Mouse (Mus musculus) adipose tissue, adult 10 weeks (tissue): Measurements from ENCODE around the gene C1qtnf5. TPM values are rescaled to one million over a fixed set of nuclear protein-coding genes. Genes with fewer than 3 reads are reported as not detected.

Experiments
- polyA plus RNA-seq: library from polyadenylated mRNA; stranded (reverse); fragments of 350-450 nt; fragmentation: Illumina TruSeq; extraction: RNeasy Lipid Tissue Mini Kit (QIAGEN cat#74804); gene quantifications from one replicate; pipeline ENCODE4 v1.2.3, GENCODE M21; 2014; ENCODE audit warnings: low read depth, low replicate concordance

The C1qtnf5 gene
- polyA plus RNA-seq, result 22.6 TPM

DNA sequence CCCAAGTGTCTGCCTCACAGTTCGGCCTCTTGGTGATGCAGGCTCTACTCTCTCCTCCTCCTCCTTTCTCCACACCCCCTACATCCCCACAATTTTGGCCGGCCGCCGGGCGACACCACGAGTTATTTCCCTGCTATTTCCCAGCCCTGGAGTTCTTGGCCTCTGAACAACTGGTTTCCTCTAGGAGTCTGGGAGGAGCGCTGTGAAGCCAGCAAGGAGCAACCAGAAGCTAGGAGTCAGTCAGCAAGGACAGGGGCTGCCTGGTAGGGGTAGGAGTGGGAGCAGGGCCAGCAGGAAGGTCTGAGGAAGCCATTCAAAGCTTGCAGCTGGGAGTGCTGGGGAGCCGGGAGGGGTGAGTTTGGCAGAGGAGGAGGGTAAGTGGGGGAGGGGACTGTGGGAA, at the start of gene C1qtnf5:
Gene C1qtnf5, plus strand, starts transcription at position 136 of the 400 bp plus-strand sequence.

DNA sequence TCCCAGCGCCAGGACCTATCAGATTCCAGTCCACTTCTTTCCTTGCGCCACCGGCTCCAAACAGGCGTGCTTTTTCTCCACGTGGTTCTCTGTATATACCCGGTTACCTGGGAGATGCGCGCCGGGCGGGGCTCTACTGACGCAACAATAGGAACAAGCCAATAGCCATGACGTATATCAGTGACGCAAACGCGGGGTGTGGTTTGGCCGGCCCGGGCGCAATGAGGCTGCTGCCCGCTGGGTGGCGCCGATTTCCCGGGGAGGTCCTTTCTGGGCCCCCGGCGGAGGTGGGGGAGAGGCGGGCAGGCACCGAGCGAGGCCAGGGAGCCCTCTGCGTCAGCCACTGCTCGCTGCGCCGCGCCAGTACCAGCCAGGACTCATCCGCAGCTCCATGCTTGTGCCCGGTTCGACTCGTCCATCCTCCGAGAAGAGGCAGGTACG, 40.2 kb upstream of the C1qtnf5 start, which contains the start of gene Usp2:
Gene Usp2, plus strand, starts transcription at position 237 of the 441 bp plus-strand sequence.

DNA sequence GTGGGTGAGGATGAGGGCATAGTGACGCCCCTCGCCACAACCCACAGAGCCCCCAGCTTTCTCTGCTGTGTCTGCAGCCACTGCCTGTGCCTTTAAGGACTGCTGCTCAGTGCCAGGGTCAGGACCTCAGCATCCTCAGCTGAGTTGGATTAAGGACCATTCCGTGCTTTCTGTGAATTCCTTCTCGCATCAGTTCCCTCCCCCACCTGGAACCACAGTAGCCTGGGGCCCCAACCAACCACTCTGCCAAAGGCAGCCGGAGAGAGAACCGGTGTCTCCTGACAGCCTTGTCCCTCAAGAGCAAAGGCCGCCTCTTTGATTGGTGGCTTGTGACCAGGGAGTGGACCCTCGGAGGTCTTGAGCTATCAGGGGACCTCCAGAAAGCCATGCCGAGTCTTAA, 5.6 kb upstream of the C1qtnf5 start, which contains the start of gene Mfrp:
Gene Mfrp, plus strand, starts transcription at position 240 of the 400 bp plus-strand sequence.

DNA sequence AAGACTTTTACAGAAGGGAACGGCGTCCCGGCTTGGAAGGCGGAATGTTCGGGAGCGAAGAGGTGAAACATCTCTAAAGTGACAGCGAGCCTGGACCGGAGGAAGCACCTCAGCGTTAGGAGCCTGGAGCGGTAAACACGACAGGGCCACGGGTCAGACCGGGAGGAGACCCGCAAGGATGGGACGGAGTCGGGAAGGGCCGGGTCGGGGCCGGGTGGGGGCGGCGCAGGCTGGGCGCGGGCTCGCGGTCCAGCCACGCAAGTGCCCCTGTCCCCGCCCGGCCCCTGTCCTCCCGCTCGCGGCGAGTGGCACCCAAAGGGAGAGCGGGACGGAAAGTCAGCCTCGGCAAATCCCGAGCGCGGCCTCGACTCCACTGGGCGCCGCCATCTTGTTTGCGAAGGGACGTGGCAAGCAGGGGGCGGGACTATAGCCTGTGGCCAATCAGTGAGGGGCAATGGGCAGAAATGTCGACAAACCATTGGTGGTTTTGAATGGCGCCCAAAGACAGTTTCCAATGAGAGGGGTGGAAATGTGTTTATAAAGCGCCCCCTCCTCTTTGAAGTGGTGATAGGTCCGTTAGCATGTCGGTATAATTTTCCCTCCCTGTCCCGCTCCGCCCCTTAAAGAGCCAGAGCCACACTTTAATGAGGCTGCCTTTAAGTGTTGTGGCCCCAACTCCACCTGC, 6.2 kb downstream of the C1qtnf5 start, which contains the start of the genes Gm49380 and Rnf26:
Gene Gm49380, minus strand, starts transcription at position 396 of the 685 bp plus-strand sequence.
Gene Rnf26, minus strand, starts transcription at position 413 of the 685 bp plus-strand sequence.

DNA sequence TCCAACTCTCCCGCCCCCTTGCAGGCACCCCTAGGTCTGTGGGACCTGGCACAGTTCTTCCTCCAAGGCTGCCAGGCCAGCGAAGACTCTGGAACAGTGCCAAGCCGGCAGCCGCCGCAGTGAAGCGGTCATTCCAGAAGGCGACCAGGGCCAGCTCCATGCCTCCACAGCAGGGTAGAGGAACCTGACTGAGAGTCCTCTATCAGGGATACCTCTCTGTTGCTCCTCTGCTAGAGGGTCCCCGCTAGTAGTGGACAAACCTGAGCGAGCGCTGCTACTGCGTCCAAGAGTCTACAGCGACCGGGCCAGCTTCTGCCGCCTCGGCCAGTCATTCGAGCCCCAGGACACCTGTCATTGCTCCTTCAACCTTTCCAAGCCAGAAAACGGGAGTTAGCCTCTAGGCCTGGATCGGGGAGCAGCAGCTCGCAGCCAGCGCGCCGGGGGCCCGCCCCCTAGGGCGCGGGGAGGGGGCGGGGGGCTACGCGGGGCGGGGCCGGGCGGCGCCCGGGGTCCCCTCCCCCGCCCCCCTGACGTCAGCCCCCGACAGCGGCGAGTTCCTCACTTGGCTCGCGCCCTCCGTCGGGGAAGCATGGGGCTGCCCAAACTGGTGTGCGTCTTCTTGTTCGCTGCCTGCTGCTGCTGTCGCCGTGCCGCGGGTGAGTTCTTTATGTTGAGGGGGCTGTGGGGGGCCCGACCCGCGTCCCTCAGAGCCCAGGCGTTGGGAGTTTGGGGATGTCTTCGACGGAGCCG, 27.2 kb downstream of the C1qtnf5 start, which contains the start of gene Mcam:
Gene Mcam, plus strand, starts transcription at position 369 of the 750 bp plus-strand sequence.

Other genes with a start within 250 kb of the C1qtnf5 start
- 29.5 TPM for gene Thy1, start 63.9 kb upstream of the C1qtnf5 start, polyA plus RNA-seq
- 28.8 TPM for gene Usp2, start 40.2 kb upstream of the C1qtnf5 start, polyA plus RNA-seq
- 63.7 TPM for gene Mfrp, start 5.5 kb upstream of the C1qtnf5 start, polyA plus RNA-seq
- gene Gm49380, start 6.3 kb downstream of the C1qtnf5 start, polyA plus RNA-seq, result 0.19 TPM
- 17.6 TPM for gene Rnf26, start 6.3 kb downstream of the C1qtnf5 start, polyA plus RNA-seq
- gene Mcam, start 27.2 kb downstream of the C1qtnf5 start, polyA plus RNA-seq, result 166 TPM
- 17.4 TPM for gene Cbl, start 126.8 kb downstream of the C1qtnf5 start, polyA plus RNA-seq
- 32.6 TPM for gene Ccdc153, start 133.4 kb downstream of the C1qtnf5 start, polyA plus RNA-seq
- 3.3 TPM for gene Pdzd3, start 144.2 kb downstream of the C1qtnf5 start, polyA plus RNA-seq
- 17.3 TPM for gene Nlrx1, start 161.4 kb downstream of the C1qtnf5 start, polyA plus RNA-seq
- 2.2 TPM for gene Abcg4, start 181.4 kb downstream of the C1qtnf5 start, polyA plus RNA-seq
- gene Hinfp, start 198.4 kb downstream of the C1qtnf5 start, polyA plus RNA-seq, result 14.7 TPM
- 28.1 TPM for gene C2cd2l, start 213.0 kb downstream of the C1qtnf5 start, polyA plus RNA-seq
- gene Dpagt1, start 218.8 kb downstream of the C1qtnf5 start, polyA plus RNA-seq, result 25.7 TPM
- gene H2afx, start 227.4 kb downstream of the C1qtnf5 start, polyA plus RNA-seq, result 25.2 TPM
- gene Hmbs, start 237.0 kb downstream of the C1qtnf5 start, polyA plus RNA-seq, result 47.6 TPM